Mouse (Mus musculus) gastrocnemius, postnatal 25 days (tissue): ENCODE measurements around the gene Fat2. TPM values are rescaled to one million over a fixed set of nuclear protein-coding genes. Genes with fewer than 3 reads are reported as not detected.

Source experiments
- DNase-seq: peaks from one replicate; pipeline ENCODE4 v3.0.0; 2022
- total RNA-seq, 2 experiments: library from RNA; stranded (reverse); gene quantifications; 1 replicate in 1 of 2; 2 replicates in 1 of 2; pipeline ENCODE4 v1.2.3; 2021

Gene Fat2
- total RNA-seq, 2 experiments from 2014 or later: 0.05 TPM

DNA sequence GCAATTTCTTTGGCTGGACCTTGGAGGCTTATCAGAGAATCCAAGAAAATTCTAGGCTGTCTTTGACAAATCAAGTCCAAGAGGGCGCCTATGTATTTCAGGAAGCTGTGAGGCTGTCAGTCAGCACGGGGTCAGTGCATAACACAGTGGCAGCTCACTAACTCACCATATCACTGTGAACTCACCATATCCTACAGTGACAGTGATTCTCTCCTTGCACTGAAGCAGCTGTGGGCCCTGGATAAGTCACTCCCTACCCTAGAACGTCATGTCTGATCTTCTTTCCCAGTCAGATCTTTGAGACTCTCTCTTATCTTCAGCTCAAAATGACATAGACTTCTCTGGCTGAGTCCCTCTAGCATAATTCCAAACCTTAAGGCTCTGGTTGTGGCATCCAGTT is 96.9 kb downstream of the Fat2 start:
- DNase-seq: no peak

- DNase-seq: no peak
Measured at GRCm38 (mm10) chr11:55236815-55237214, 99.5 kb downstream of the Fat2 start.

- no peak for DNase-seq
Measured at GRCm38 (mm10) chr11:55234791-55235190, 101.6 kb downstream of the Fat2 start.

DNA sequence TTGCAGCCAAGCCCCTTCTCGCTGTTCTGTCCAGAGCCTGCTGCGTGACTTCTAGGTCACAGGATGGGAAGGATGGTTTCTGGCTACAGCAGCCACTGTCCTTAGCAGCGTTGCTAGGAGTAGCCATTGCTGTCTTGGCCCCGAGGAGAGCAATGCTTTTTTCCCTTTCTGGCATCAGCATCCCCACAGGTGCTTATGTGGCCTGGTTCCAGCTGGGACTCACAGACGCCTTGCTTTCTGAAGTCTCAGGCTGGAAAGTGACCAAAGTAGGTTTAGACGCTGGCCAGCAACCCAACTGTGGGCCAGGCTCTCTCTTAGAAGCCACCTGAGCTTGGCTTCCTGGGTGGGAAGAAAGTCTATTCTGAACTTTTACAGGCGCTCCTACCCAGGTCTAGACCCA is 102.1 kb downstream of the Fat2 start:
- no peak for DNase-seq

- DNase-seq: no peak
Measured at GRCm38 (mm10) chr11:55231034-55231433, 105.3 kb downstream of the Fat2 start.

DNA sequence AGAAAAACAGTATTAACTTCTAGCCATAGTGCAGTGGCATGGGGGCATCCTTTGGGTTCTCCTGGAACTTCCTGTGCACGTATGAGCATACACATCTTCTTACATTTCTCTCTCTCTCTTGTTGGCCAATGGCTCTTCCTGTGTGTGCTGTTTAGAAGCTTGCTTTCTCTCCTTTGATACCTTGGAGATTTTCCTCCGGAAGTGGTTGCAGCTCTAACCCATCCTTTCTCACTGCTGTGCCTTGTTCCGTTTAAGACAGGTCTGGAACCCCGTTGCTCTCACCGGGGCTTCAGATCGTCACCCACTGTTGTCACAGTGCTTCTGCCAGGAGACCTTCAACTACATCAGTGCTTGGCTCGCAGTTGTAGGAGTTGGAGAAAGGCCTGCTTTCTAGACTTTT is 115.1 kb downstream of the Fat2 start:
- no peak for DNase-seq

GRCm38 (mm10) chr11:55218473-55218872 is 117.9 kb downstream of the Fat2 start:
- DNase-seq: no peak

- no peak for DNase-seq
Measured at GRCm38 (mm10) chr11:55217880-55218279, 118.5 kb downstream of the Fat2 start.

GRCm38 (mm10) chr11:55217418-55217817 is 118.9 kb downstream of the Fat2 start:
- no peak for DNase-seq

GRCm38 (mm10) chr11:55216830-55217229 is 119.5 kb downstream of the Fat2 start:
- DNase-seq: no peak

GRCm38 (mm10) chr11:55216061-55216460 is 120.3 kb downstream of the Fat2 start:
- no peak for DNase-seq

DNA sequence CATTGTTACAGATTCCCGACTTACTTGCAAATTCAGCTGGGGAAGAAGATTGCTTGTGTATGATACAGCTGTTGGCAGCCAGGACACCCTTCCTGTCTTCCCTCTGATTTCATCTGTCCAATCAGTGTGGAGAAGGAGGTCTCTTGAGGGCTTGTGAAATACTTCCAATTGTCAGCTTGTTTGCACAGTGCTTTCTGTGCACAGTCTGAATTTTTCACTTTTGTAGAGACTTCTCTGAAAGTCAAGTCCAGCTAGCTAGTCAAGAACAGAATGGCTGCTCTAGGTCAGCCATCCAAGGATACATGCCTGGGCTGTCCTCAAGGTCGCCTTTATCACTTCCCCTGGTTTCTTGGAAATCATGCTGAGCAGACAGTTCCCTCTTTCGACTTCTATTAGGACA is 121.4 kb downstream of the Fat2 start:
- DNase-seq: peak; percentile 16

- no peak for DNase-seq
Measured at GRCm38 (mm10) chr11:55214161-55214560, 122.2 kb downstream of the Fat2 start.

GRCm38 (mm10) chr11:55213518-55213917 is 122.8 kb downstream of the Fat2 start:
- no peak for DNase-seq

- DNase-seq: no peak
Measured at GRCm38 (mm10) chr11:55209626-55210353, 126.6 kb downstream of the Fat2 start.

DNA sequence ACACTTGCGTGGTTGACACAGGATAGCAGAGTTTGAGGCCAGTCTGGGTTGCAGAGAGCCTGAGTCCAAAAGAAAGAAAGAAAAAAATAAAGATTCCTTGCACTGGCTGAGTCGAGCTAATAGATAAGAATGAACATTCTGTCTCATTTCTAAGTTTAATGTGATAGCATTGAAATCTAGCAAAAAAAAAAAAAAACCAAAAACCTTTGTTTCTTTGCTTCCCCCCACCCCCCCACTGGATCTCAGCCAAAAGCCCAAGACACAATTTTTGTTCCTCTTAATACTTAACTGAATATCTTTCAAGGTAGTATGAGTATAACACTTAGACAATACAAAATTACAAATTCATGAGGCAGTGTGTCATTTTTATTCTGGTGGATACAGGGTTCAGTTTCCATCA is 127.3 kb downstream of the Fat2 start:
- DNase-seq: no peak

- DNase-seq: peak; percentile 13
Measured at GRCm38 (mm10) chr11:55208001-55208690, 128.2 kb downstream of the Fat2 start.

- DNase-seq: no peak
Measured at GRCm38 (mm10) chr11:55204602-55205001, 131.8 kb downstream of the Fat2 start.

- peak; percentile 90 for DNase-seq
Measured at GRCm38 (mm10) chr11:55204159-55204596, 132.2 kb downstream of the Fat2 start, which contains the start of gene Slc36a1. Gene Slc36a1, plus strand, starts transcription at chr11:55204350.
